Mouse (Mus musculus) kidney, adult 2 months (tissue): ENCODE results near the gene Mrpl22. TPM values are rescaled to one million over a fixed set of nuclear protein-coding genes. Genes with fewer than 3 reads are reported as not detected.
A peak's percentile ranks its signal among the peaks of the same experiment; 100 is the strongest.
"Not testable (repeated sequence)": the region's sequence is repeated elsewhere in the genome, so short reads cannot be mapped to it uniquely, and the experiment has no call there.

ENCODE experiments used
- DNase-seq: peaks from one replicate; pipeline ENCODE4 v3.0.0; 2021
- H3K27ac ChIP-seq: fragments of 200-500 bp; 2 replicates; pipeline ENCODE4 v1.5.1; 2012; ENCODE audit warnings: low read depth, low read length, control low read depth, inconsistent platforms; ENCODE audit not compliant: insufficient read depth
- H3K27me3 ChIP-seq: fragments of 200-500 bp; replicated peaks from 2 replicates; pipeline ENCODE4 v1.6.1; 2012; ENCODE audit warnings: mild to moderate bottlenecking, moderate library complexity, low read length, inconsistent platforms; ENCODE audit not compliant: control insufficient read depth, insufficient read depth
- H3K36me3 ChIP-seq: fragments of 200-500 bp; 2 replicates; pipeline ENCODE4 v1.6.1; 2012; ENCODE audit warnings: mild to moderate bottlenecking, moderate library complexity, low read length, inconsistent platforms; ENCODE audit not compliant: control insufficient read depth, insufficient read depth
- H3K4me1 ChIP-seq: fragments of 200-500 bp; 2 replicates; pipeline ENCODE4 v1.6.1; 2011; ENCODE audit warnings: low read length; ENCODE audit not compliant: control insufficient read depth, insufficient read depth
- H3K4me3 ChIP-seq: fragments of 200-500 bp; 2 replicates; pipeline ENCODE4 v1.5.1; 2011; ENCODE audit warnings: mild to moderate bottlenecking, low read depth, low read length, control low read depth; ENCODE audit not compliant: insufficient read depth
- CTCF ChIP-seq: fragments of 200-500 bp; conservative IDR thresholded peaks from 2 replicates; pipeline ENCODE4 v1.5.1; 2011; ENCODE audit warnings: low read depth, mild to moderate bottlenecking, control low read depth, low read length, moderate library complexity, mixed read lengths; ENCODE audit not compliant: insufficient read depth, insufficient read length
- POLR2A ChIP-seq: fragments of 200-500 bp; IDR thresholded peaks from one replicate; pipeline ENCODE4 v1.6.1; 2011; ENCODE audit warnings: low read depth, low read length, control low read depth
- WGBS: fragments of 180-500 bp; shearing (Covaris S2); methylation state at CpG from one replicate; pipeline ENCODE4 v1.1.7; 2018; 5-methylcytosine and 5-hydroxymethylcytosine counted together
- polyA plus RNA-seq: library from polyadenylated mRNA; depleted of rRNA; stranded (reverse); fragments of >200 nt; gene quantifications from 2 replicates; pipeline ENCODE4 v1.2.3, GENCODE M21; 2012; rRNA removed

Mrpl22 gene
- polyA plus RNA-seq, 1 experiment = 78.2 TPM

DNA sequence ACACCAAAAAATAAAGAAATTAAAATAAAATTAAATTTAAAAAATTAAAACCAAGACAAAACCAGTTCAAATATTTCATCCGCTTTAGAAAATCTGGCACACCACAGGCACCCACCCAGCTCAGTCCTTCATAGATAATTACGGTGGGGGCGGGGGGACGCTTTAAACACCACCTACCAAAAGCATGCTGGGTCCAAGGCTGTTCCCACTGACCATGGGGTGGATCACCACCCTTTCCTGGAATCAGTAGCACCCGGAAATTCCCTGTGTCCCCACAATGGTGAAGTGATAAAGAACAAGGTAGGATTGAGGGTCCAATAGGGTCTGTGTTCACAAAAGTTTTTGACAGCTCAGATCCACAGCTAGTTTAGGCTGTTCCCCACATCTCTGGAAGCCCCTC is 44.4 kb downstream of the Mrpl22 start:
- 71% methylated on average over 5 of the region's 5 CpGs for WGBS
- TF ChIP-seq CTCF (no peak), POLR2A (no peak)
- peaks cover 8% of the 10 kb centered on the region for H3K4me1 ChIP-seq
- no peaks in the 10 kb centered on the region for H3K36me3 ChIP-seq
- no peak for DNase-seq
- peak overlapping the region; percentile 36 for H3K4me3 ChIP-seq
- H3K27ac ChIP-seq = no peak overlapping the region
- no peaks in the 10 kb centered on the region for H3K27me3 ChIP-seq

DNA sequence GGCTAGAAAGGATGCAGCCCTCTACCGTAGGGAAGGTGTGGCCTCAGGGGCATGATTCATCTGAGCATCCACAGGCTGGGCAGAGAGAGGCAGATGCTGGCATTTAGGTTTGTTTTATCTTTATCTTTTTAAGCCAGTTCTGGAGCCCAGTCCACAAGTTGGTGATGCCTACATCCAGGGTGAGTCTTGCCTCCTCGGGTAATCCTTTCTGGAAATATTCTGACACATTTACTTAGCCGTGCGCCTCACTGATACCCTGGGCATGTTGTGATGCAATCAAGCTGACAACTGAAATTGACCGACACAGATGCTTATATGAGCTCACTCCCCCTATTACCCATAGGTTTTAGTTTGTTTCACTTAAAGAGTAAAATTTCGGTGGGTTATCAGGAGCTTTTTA is 45.4 kb downstream of the Mrpl22 start:
- Histone ChIP-seq H3K27ac (no peak overlapping the region), H3K27me3 (no peaks in the 10 kb centered on the region), H3K36me3 (no peaks in the 10 kb centered on the region), H3K4me1 (peaks cover 8% of the 10 kb centered on the region), H3K4me3 (no peak overlapping the region)
- no peak for TF ChIP-seq POLR2A
- no peak for TF ChIP-seq CTCF
- WGBS = 84% methylated on average over 6 of the region's 6 CpGs
- DNase-seq = no peak

DNA sequence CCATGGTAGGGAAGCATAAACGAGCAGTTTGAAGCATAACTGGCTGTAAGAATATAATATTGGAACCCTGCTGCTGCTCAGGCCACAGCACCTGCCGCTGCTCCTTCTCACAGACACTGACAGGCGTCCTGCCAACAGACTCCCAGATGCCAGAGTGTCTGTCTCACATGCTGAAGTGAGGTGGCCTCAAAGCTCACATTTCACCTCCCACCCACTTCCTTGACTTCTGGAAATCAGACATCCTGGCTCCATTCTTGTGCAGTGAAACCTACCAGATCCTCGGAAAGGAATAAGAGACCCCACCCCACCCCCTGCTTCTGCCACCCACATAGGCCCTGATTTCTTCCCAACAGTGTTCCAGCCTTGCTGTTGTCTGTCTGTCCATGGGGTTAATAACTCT is 52.3 kb downstream of the Mrpl22 start:
- peak; percentile 56 for DNase-seq
- no peaks in the 10 kb centered on the region for H3K36me3 ChIP-seq
- H3K27me3 ChIP-seq = no peaks in the 10 kb centered on the region
- WGBS = 19% methylated on average over 4 of the region's 4 CpGs
- no peak overlapping the region for H3K4me3 ChIP-seq
- H3K27ac ChIP-seq = no peak overlapping the region
- peaks cover 9% of the 10 kb centered on the region; the same call in 1 of the 2 replicates for H3K4me1 ChIP-seq
- TF ChIP-seq CTCF (no peak), POLR2A (no peak)

GRCm38 (mm10) chr11:58224313-58224712 is 52.9 kb downstream of the Mrpl22 start:
- 15% methylated on average over 7 of the region's 7 CpGs for WGBS
- no peak for TF ChIP-seq CTCF
- no peak for TF ChIP-seq POLR2A
- peak; percentile 89 for DNase-seq
- no peak overlapping the region for H3K4me3 ChIP-seq
- peak overlapping the region; percentile 10; the same call in 1 of the 2 replicates for H3K27ac ChIP-seq
- no peaks in the 10 kb centered on the region for H3K36me3 ChIP-seq
- peaks cover 9% of the 10 kb centered on the region; the same call in 1 of the 2 replicates for H3K4me1 ChIP-seq
- H3K27me3 ChIP-seq = no peaks in the 10 kb centered on the region

GRCm38 (mm10) chr11:58224872-58225271 is 53.4 kb downstream of the Mrpl22 start:
- H3K27ac ChIP-seq, H3K36me3 ChIP-seq, H3K4me1 ChIP-seq, H3K27me3 ChIP-seq, DNase-seq, H3K4me3 ChIP-seq: not testable (repeated sequence)
- 56% methylated on average over 2 of the region's 2 CpGs for WGBS

DNA sequence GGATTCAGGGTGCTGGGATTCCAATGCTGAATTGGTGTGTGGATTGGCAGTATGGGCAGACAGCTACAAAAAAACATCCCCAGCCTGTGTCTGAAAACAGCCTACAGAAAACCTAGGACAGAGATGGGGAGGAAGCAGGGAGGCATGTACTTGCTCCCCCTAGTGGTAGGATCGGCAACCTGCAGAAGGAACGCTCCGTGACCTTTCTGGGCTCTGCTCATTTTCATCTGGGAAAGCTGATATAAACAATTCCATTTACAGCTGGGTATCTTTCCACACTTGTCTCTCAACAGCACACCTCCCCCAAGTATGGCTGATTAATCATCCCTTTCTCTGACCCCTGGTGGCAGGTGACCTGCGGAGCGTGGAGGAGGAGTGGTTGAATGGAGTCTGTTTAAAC is 54.2 kb downstream of the Mrpl22 start:
- H3K27ac ChIP-seq = 0 out of 2 replicates have a peak overlapping the region, but pooled peaks have one; percentile 19
- 6% methylated on average over 5 of the region's 5 CpGs for WGBS
- TF ChIP-seq POLR2A (no peak), CTCF (peak; percentile 97)
- no peaks in the 10 kb centered on the region for H3K36me3 ChIP-seq
- H3K4me3 ChIP-seq = no peak overlapping the region
- H3K27me3 ChIP-seq = no peaks in the 10 kb centered on the region
- DNase-seq = peak; percentile 88
- peaks cover 9% of the 10 kb centered on the region; the same call in 1 of the 2 replicates for H3K4me1 ChIP-seq

GRCm38 (mm10) chr11:58226425-58226824 is 55.0 kb downstream of the Mrpl22 start:
- Histone ChIP-seq H3K27me3 (no peaks in the 10 kb centered on the region), H3K27ac (no peak overlapping the region)

GRCm38 (mm10) chr11:58228021-58228420 is 56.6 kb downstream of the Mrpl22 start:
- 88% methylated on average over 2 of the region's 2 CpGs for WGBS
- H3K27ac ChIP-seq, DNase-seq, H3K4me1 ChIP-seq, H3K27me3 ChIP-seq, H3K4me3 ChIP-seq, H3K36me3 ChIP-seq: not testable (repeated sequence)

More at GRCm38 (mm10) chr11:58226425-58226824, 55.0 kb downstream of the Mrpl22 start:
- DNase-seq = no peak
- no peak for TF ChIP-seq CTCF
- TF ChIP-seq POLR2A = no peak
- Histone ChIP-seq H3K36me3 (no peaks in the 10 kb centered on the region), H3K4me1 (peaks cover 9% of the 10 kb centered on the region; the same call in 1 of the 2 replicates), H3K4me3 (no peak overlapping the region)

Other genes with a start within 250 kb of the Mrpl22 start
- gene Larp1, start 162.6 kb upstream of the Mrpl22 start, polyA plus RNA-seq = 35.3 and 36.8 TPM in 2 replicates
- gene Gm12248, start 78.5 kb upstream of the Mrpl22 start, polyA plus RNA-seq = 0.16 TPM in 2 replicates
- gene Cnot8, start 67.5 kb upstream of the Mrpl22 start, polyA plus RNA-seq = 43.8 and 47.2 TPM in 2 replicates
- 5.3 and 6.3 TPM in 2 replicates for gene Gemin5, start 3.1 kb upstream of the Mrpl22 start, polyA plus RNA-seq
- gene Igtp, start 27.9 kb downstream of the Mrpl22 start, polyA plus RNA-seq = 15.9 and 18.6 TPM in 2 replicates
- 14.7 and 18.9 TPM in 2 replicates for gene Irgm2, start 28.0 kb downstream of the Mrpl22 start, polyA plus RNA-seq
- not detected in 2 replicates for gene 4930438A08Rik, start 103.1 kb downstream of the Mrpl22 start, polyA plus RNA-seq
- 14.8 and 20.8 TPM in 2 replicates for gene Zfp692, start 135.4 kb downstream of the Mrpl22 start, polyA plus RNA-seq
- 30.8 and 38.3 TPM in 2 replicates for gene Zfp672, start 158.7 kb downstream of the Mrpl22 start, polyA plus RNA-seq
- 29.7 and 32.8 TPM in 2 replicates for gene Sh3bp5l, start 159.1 kb downstream of the Mrpl22 start, polyA plus RNA-seq
- 0.22 and 0.31 TPM in 2 replicates for gene Lypd8, start 207.4 kb downstream of the Mrpl22 start, polyA plus RNA-seq
- gene 1810065E05Rik, start 249.4 kb downstream of the Mrpl22 start, polyA plus RNA-seq = not detected in 2 replicates